Mouse (Mus musculus) retina, postnatal 7 days (tissue): ENCODE measurements around the gene Gm20388.
"Not testable (repeated sequence)": the region's sequence is repeated elsewhere in the genome, so short reads cannot be mapped to it uniquely, and the experiment has no call there.

Experiments used
- DNase-seq: peaks from one replicate; pipeline ENCODE4 v3.0.0-alpha.2; 2012; ENCODE audit warnings: low read depth, low spot score

The Gm20388 gene

DNA sequence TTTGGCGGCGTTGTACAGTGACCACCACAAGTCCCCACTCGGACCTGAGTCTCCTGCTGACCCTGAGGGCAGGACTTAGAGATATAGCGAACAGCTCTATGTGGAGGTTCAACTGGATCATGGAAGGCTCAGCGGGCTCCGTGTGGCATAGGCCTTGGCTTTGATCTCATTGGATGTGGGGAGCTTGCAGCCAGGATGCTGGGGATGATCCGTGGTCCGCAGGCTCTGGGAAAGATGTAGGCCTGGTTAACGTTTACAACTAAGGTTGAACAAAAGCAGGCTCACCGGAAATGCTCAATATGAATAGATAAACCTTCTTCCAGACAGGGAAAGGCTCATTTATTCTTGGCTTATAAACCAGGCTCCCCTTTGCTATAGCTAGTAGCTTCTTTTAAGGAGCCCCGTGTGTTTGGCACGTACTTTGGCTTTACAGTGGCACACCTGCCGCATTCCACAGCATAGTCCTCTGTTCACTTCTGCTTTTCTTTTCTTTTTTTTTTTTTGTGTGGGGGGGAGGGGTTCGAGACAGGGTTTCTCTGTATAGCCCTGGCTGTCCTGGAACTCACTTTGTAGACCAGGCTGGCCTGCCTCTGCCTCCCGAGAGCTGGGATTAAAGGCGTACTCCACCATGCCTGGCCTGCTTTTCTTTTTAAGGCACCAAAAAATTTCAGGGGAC lies 1218.8 kb downstream of the Gm20388 start:
- no peak for DNase-seq

- DNase-seq, result no peak
Observed at GRCm38 (mm10) chr8:121130522-121130921, 1219.9 kb downstream of the Gm20388 start.

- no peak for DNase-seq
Observed at GRCm38 (mm10) chr8:121132961-121133513, 1222.4 kb downstream of the Gm20388 start.

GRCm38 (mm10) chr8:121134102-121134501 lies 1223.5 kb downstream of the Gm20388 start:
- no peak for DNase-seq

- DNase-seq, result no peak
Observed at GRCm38 (mm10) chr8:121134512-121134911, 1223.9 kb downstream of the Gm20388 start.

DNA sequence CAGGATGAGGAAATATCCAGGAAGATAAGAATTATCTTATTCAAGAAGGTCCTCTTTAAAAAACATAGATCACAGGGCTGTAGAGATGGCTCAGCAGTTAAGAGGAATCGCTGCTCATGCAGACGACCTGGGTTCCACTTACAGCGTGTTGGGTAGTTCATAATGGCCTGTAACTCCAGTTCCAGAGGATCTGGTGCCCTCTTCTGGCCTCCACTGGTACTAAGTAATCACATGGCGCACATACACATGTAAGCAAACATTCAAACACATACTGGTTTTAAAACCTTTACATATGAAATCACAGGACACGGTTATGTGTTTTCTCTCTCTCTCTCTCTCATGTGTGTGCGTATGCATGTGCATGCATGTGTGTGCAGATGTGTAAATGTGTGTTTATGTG lies 1226.2 kb downstream of the Gm20388 start:
- DNase-seq, result no peak

- not testable (repeated sequence) for DNase-seq
Observed at GRCm38 (mm10) chr8:121145457-121146134, 1235.0 kb downstream of the Gm20388 start.

- no peak for DNase-seq
Observed at GRCm38 (mm10) chr8:121148573-121149083, 1238.0 kb downstream of the Gm20388 start.

GRCm38 (mm10) chr8:121152394-121152793 lies 1241.8 kb downstream of the Gm20388 start:
- no peak for DNase-seq

DNA sequence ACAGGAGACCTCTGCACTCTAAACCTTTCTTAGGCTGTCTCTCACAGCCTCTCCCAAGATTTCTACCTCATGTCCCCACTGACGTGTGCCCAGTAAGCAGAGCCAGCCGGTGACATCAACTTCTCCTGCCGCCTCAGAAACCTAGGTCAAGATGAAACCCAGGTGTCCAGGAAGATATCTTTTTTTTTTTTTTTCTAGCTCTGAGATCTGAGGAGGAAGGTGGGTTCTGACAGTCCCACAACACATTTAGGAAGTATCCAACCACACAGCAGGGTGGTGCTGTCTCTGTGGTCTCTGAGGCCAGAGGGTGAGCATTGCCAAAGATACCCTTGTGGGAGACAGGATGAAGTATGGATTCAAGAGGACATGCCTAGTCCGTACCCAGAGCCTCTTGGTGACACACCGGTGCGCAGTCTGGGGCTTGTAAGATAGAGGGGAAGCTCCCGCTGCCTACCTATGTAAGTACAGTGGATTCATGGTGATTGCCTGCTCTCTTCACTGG lies 1246.4 kb downstream of the Gm20388 start:
- no peak for DNase-seq

DNA sequence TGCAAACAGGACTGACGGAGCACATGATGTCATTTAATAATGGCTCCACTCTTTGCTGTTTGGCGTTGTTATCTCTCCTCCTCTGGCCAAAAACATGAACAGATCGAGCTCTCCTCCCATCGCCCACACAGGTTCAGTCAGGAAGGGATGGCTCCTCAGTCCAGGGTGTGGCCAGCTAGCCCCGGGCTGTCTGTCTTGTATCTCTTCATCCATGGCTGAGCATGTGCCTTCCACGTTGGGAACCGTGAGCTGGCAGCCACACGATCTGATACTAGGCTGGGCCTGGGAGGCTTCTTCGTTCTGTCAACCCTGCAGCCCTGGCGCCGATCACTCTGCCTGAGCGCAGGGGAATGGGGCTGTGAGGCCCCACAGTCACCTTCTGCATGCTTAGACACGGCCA lies 1248.2 kb downstream of the Gm20388 start:
- DNase-seq, result no peak

- no peak for DNase-seq
Observed at GRCm38 (mm10) chr8:121161437-121161836, 1250.8 kb downstream of the Gm20388 start.

GRCm38 (mm10) chr8:121162413-121162812 lies 1251.8 kb downstream of the Gm20388 start:
- no peak for DNase-seq

- no peak for DNase-seq
Observed at GRCm38 (mm10) chr8:121162906-121163695, 1252.5 kb downstream of the Gm20388 start.

DNA sequence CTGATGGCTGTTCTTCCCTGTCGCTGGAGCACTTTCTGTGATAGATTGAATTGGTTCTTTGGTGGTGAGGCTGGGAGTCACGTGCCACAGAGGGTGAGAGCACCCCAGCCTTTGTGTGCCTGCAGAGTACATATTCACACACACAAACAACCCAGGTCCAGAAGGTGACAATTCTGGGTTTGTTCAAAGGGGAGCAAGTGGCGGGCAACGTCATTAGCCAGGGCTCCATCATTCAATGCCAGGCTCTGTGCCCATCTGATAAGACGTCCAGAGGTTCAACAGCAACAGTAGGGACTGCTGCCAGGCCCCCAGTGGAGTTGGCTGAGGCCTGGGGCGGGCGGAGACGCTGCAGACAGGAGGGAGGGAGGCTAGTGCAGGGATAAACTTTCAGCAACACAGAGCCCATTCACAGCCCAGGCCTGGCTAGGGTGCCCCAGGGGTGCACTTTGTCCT lies 1253.4 kb downstream of the Gm20388 start:
- no peak for DNase-seq

GRCm38 (mm10) chr8:121168033-121168432 lies 1257.4 kb downstream of the Gm20388 start:
- no peak for DNase-seq

DNA sequence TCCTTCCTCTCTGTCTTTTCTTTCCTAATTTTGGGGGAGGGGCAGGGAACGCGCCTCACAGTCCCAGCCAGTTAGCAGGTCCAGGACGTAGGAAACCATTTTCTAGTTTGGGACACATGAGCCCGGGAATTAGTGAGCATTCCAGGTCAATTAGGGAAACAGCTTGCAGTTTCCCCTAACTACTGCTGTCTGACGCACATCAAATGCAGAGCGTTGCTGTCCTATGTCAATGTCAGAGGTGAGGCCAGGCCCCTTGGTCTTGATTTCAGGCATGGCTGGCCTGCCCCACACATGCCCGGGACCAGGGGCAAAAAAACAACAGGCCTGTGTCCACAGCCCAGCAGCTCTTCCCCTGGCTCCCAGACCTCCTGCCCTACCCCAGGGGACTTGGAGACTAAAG lies 1259.5 kb downstream of the Gm20388 start:
- no peak for DNase-seq

GRCm38 (mm10) chr8:121170626-121171552 lies 1260.2 kb downstream of the Gm20388 start:
- DNase-seq, result no peak

DNA sequence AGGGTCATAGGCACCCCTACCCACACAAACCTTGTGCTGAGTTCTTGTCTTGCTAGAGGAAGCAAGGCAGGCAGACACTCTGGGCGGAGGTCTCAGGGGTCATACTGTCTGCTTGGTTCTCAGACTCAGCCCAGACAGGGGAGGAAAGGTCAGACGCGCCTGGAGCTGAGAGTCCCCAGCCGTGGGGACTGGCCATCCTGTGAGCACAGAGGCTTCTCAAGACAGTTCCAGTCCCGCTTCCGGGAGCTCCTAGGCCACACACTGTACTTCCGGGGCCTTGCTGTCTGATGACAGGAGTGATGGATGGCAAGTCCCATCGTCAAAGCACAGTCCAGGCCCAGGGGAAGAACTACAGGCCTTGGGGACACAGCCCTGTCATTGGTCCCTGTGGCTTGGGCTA lies 1261.9 kb downstream of the Gm20388 start:
- no peak for DNase-seq

- no peak for DNase-seq
Observed at GRCm38 (mm10) chr8:121174178-121174577, 1263.5 kb downstream of the Gm20388 start.
